Mouse (Mus musculus) cerebellum, adult 18-20 months (tissue): ENCODE data around the gene Pnmal1.

Experiments
- DNase-seq, 2 experiments: peaks; one replicate each; pipeline ENCODE4 v3.0.0; 2021

Pnmal1 gene

DNA sequence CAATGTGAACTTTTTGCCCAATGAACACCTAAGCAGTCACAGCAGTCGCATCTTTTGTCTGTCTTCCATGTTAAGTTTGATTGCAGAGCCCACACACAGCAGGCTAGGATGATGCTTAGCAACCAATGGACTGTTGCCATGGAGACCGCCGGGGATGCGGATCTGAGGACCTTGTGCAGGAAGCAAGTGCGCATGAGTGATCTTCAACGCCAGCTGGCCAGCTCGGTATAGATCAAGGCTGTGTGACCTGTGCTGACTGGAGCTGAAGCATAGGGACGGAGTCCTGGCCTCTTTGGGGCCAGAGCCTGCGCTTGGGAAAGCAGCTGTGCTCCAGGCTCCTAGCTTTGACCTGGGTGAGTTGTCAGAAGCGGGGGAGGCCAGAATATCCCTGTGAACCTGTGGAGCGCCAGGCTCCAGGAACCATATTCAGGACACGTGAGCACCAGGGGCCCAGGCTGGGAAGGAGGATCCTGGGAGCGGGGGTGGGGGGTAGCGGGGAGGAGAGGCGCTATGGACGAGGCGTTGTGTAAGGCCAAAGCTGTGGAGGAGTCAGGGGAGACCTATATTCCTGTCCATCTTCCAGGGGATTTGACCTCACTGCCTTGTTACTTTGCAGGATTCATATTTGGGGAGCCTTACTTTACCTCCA lies at the start of gene Pnmal1:
TSS of gene Pnmal1 (plus strand) at position 141 of the 649 bp plus-strand sequence.
- DNase-seq, result peak; percentile 86 to 93

DNA sequence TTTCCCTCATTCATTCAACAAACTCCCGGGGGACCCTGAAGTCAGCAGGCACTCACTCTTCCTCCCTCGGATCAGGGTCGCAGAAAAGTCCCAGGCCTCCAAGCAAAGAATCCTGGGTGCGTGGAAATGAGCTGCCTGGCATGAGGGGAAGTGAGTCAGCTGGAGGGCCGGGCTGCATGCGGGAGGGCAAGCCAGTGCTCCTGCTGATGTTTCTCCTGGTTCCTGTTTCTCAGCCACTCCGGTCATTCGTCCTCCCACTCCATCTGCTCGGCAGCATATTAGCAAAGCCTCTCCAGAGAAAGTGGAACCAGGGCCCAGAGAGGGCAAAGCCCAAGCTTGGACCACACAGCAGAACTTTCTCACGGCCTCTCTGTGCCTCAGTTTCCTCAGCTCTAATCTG lies 49.6 kb upstream of the Pnmal1 start:
- DNase-seq, result no peak

DNA sequence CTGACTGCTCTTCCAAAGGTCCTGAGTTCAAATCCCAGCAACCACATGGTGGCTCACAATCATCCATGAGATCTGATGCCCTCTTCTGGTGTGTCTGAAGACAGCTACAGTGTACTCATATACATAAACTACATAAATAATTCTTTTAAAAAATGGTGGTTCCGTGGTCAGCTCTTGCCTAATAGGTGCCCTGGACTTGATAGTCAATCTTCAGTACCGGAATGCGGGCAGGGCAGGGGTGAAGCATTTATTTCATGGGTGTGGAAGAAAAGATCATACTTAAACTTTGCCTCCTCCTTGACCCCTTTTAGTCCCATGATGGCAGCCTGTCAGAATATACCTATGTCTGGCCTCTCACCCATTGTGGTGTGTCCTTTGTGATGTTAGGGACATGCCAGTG lies 47.6 kb upstream of the Pnmal1 start:
- DNase-seq, result no peak

DNA sequence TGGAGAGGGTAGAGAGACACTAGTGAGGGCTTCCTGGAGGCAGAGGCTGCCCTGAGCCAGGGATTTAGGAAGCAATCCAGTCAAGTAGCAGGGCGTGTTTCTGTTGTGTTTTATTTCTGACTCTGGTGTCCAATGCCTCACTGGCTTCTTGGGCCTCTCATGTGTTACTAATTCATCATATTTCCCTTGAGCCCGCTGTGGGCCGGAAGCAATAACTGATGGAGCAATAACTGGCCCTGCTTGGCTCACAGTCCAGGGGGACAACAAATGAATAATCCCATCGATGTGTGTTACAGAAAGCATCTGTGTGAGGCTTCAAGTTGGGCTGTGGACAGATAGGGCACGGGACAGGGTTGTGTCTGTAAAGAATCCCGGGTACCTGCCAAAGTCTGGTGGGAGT lies 47.1 kb upstream of the Pnmal1 start:
- DNase-seq, result no peak

DNA sequence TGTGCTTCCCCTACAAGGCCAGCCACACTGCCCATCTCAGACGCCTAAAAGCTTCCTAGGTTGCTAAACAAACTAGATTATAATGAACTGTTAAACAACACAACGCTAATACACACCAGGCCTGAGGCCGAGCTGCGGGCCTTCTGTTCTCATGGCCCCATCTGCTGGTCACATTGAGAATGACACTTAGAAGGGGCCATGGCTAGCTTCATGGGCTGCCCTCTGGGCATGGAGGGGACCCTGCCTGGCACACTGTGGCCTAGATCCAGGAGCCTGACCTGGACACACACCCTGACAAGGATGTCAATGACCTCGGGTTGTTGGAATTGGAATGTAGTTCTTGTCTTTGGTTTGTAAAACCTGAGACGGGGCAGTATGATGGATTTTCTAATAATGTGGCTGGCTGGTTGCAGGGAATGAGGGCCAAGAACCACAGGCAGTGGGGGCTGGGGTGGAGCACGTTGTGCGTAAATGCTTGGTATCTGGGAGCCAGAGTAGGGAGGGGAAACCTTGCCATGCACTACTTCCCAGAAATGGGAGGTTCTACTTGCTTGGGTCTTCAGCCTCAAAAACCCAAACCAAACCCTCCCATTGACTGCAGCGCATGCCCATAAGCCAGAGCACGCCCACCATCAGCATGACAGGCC lies 45.5 kb upstream of the Pnmal1 start:
- DNase-seq, result peak; percentile 78 to 82

- no peak for DNase-seq
Measured at GRCm38 (mm10) chr7:16914453-16915343, 44.8 kb upstream of the Pnmal1 start.

DNA sequence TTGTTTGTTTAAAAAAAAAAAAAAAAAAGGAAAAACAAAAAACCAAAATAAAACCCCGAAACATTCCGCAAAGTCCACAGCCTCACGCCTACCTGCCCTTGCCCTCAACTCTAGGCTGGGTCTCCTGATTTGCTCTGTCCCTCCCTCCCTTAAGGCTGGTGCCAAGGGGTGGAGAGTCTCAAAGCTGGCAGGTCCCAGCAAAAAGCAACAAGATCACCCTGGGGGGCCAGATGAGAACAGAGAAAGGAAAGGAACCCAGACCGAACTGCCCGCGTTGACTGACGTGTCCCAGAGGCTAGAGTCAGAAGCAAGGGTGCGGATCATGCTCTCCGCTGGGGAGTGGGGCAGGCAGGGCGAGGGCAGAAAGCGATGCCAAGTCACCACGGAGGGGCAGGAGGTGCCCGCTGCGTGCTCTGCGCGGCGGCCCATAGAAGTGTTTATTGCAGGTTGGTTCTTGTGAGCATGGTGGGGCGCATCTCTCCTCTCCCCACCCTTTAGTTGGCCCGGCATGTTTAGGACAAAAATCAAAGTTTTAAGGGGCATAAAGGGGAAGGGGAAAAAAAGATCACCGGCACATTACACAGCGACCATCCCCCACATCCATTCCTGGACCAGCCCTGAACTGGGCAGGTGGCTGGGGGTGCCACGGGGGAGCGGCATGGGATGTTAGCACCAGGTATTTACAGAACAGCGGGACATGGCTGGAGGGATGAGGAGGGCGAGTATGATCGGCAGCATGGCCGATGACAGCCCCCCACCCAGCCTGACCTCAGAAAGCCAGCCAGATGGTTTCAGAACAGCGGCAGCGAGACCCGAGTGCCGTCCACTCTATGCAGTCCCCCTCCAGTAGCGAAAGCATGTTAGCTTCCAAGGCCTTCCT lies 43.8 kb upstream of the Pnmal1 start:
- DNase-seq, result peak in 1 of 2 experiments; percentile 44

DNA sequence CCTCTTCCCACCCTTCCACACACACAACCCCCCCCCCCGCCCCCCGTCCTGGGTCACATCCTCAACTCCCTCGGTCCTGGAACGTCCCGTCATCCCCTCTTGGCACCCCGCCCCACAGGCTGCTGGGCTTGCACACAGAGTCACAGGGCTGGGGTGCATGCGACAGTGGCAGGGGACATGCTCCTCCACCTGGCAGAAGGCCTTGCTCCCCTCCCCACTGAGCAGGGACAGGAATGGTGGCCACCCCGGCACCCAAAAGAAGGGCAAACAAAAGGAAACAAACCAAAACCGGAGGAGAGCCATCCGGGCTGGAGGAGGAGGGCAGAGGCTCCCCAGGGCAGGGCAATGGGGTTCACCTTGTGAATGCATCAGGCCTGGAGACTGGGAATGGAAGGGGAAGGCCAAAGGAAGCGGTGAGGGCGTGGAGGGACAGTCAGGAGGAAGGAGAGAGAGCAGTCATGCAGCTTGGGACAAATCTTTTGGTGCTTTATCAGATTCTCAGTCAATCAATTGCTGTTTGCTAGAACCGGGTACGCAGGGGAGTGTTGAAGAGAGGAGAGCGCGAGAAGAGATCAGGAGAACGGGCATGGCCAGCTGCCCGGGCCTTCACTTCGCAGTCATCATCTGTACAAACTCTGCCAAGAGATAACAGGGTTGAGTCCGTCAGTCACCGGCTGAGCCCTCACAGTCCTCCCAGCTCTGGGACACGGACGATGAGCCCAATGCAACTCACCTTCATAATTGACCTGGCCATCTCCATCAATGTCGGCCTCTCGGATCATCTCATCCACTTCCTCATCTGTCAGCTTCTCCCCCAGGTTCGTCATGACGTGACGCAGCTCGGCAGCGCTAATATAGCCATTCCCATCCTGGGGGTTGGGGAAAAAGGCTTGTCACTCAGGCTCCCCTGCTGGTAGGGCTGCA lies 42.9 kb upstream of the Pnmal1 start:
- peak in 1 of 2 experiments; percentile 55 for DNase-seq

DNA sequence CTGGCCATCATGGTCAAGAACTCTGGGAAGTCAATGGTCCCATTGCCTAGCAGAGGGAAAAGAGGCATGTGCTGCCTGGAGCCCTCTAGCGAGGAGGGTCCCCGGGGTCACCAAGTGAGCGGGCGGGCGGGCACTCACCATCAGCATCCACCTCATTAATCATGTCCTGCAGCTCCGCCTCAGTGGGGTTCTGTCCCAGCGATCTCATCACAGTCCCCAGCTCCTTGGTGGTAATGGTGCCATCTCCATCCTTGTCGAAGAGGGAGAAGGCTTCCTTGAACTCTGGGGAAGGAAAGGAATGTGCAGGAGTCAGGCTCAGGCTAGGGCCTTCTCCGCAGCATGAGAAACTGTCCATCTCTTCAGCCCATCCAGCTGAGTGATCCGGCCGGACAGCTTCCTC lies 42.0 kb upstream of the Pnmal1 start:
- no peak for DNase-seq

DNA sequence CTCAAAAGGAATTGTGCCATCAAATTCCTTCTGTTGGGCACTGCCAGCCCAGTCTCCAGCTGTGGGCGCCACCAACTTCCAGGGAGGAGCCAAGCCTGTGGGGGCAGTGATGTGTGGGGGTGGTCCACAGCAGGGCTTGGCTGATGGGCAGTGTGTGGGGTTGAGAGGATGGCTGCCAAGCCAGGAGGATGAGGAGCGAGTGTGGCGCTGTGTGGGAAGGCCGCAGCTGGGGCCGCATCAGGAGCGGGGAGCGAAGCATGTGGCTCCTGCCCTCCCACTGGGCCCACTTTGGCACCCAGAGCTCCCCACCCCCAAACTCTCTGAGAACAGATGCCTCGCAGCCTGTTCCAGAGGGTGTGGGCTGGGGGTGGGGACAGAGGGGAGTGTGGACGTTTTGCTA lies 41.5 kb upstream of the Pnmal1 start:
- peak in 1 of 2 experiments; percentile 44 for DNase-seq

- no peak for DNase-seq
Measured at GRCm38 (mm10) chr7:16918670-16919069, 40.8 kb upstream of the Pnmal1 start.

DNA sequence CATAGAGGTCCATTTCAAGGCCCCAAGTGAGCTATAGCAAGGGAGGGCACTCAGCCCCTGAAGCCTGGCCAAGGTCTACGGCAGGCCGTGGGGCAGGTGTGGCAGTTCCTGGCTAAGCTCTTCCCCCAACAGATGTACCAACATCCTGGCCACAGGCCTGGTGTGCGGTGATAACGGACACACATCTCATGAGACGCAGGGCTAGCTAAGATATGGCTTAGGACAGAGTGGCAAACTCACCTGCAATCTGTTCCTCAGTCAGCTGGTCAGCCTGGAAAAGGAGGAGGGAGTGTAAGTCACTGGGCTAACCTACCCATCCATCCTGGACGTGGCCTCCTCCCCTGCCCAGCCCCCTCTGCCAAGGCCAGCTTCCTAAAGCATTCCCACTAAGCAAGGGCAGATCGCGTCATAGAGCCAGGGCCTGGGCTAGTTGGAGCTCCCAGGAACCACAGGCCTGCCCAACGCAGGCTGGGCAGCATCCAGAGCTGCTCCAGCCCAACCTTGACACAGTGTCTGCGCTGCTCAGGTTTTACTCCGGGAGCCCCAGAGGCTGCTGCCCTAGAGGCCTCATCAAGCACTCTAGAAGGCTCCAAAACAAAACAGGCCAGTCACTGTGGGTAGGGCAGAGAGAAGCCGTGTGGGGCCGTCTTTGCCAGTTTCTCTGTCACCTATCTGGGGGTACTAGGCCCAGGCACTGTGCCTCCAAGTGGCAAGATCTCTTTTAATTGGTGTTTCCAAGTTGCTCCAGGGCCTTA lies 39.9 kb upstream of the Pnmal1 start:
- peak; percentile 48 to 52 for DNase-seq

GRCm38 (mm10) chr7:16920150-16920579 lies 39.3 kb upstream of the Pnmal1 start:
- peak in 1 of 2 experiments; percentile 52 for DNase-seq

- DNase-seq, result peak; percentile 59 to 63
Measured at GRCm38 (mm10) chr7:16920818-16921791, 38.4 kb upstream of the Pnmal1 start.

DNA sequence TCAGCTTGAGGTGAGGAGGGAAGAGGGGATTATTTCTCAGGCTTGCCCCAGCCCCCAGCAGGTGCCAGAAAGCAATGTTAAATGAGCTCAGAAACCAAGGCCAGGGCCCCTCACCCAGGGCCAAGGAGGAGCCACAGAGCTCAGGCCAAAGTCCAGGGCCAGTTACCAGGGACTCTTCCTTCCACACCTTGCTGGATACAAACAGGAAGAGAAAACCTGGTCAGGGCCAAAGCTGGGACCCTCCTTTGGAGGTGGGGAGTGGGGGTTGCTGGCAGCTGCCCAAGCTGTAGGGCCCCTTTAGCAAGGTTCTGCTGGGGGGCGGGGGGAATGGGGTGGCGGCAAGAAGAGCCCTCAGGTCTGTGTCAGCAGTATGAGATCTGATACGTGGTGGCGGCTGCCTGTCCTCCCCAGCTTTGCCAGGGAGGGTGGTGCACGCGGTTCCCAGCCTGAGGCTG lies 37.6 kb upstream of the Pnmal1 start:
- no peak for DNase-seq

DNA sequence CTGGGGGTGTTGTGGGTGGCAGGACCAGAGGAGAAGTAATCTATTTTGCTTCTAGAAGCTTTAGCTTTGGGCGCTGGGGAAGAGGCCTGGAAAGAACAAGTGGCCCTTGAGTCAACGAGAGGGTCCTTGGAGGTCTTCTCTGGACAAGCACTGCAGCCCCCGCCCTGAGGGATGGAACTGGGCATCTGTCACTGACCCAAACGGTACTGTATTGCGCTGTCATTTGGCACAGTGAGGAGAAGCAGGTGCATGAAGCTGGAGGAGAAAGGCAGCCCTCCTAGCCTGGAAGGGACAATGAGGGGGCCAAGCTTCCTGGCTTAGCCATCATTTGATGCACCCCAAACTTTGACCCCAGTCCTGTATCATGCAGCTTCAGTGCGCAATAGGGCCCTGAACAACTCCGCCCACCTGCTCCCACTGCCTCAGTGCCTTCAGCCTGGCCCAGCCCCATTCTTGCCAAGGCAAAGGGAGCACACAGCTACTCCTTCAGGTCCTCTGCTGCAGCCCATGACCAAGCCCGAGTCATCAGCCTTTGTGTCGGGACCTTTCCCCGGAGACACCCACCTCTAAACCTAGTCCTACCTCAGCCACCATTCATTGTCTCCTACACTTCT lies 37.0 kb upstream of the Pnmal1 start:
- DNase-seq, result peak; percentile 63 to 65

- peak; percentile 56 to 62 for DNase-seq
Measured at GRCm38 (mm10) chr7:16923283-16924036, 36.0 kb upstream of the Pnmal1 start.
